Comparison of ENCODE assay signal across 8 mouse cellular contexts in genomic region chr17:79948591-79949475, GRCm38 (mm10). TPM values are rescaled to one million over a fixed set of nuclear protein-coding genes. Genes with fewer than 3 reads are reported as not detected.
DNase-seq lines count a peak whose midpoint lies in the region; ATAC-seq and TF ChIP-seq lines count a peak whose summit lies in the region.

No protein-coding gene starts in this region.

- no peak overlapping the region for H3K4me3 ChIP-seq in lung, embryonic 14.5 days (ENCODE audit: low read depth, low read length)
- H3K4me3 ChIP-seq in cerebellum, adult 2 months (replicated peaks; ENCODE audit: insufficient read depth, low read depth, low read length), result no peak overlapping the region
- no peak overlapping the region for H3K4me3 ChIP-seq in intestine, embryonic 16.5 days (ENCODE audit: low read length)

- H3K9ac ChIP-seq in lung, embryonic 14.5 days, result no peak overlapping the region
- H3K9ac ChIP-seq in intestine, embryonic 16.5 days (ENCODE audit: low read depth, low read length), result no peak overlapping the region

- H3K4me1 ChIP-seq in lung, embryonic 14.5 days (ENCODE audit: insufficient read depth), result peaks cover 13% of the 10 kb centered on the region
- H3K4me1 ChIP-seq in cerebellum, adult 2 months (ENCODE audit: control insufficient read depth, insufficient read depth, low read length), result peaks cover 14% of the 10 kb centered on the region
- peaks cover 15% of the 10 kb centered on the region for H3K4me1 ChIP-seq in intestine, embryonic 16.5 days (ENCODE audit: control insufficient read depth, insufficient read depth, low read length)

- H3K36me3 ChIP-seq in lung, embryonic 14.5 days (ENCODE audit: insufficient read depth), result no peaks in the 10 kb centered on the region
- H3K36me3 ChIP-seq in intestine, embryonic 16.5 days (ENCODE audit: control insufficient read depth, insufficient read depth, low read length), result no peaks in the 10 kb centered on the region

- peak overlapping the region; percentile 23 for H3K4me2 ChIP-seq in lung, embryonic 14.5 days
- H3K4me2 ChIP-seq in intestine, embryonic 16.5 days (ENCODE audit: low read depth, low read length), result 0 out of 2 replicates have a peak overlapping the region, but pooled peaks have one; percentile 9

- no peak for DNase-seq in lung, embryonic 14.5 days
- no peak for DNase-seq in lung, postnatal 10 days
- peak; percentile 65 to 84 for DNase-seq in cerebellum, adult 2 months
- DNase-seq in right cerebral cortex, postnatal 25 days, result peak; percentile 25
- DNase-seq in natural killer cell, adult 2 months (ENCODE audit: low spot score in 2 of 2), result no peak
- DNase-seq in adrenal gland, postnatal 36 days, result no peak
- no peak for DNase-seq in kidney, postnatal 25 days

- H3K27ac ChIP-seq in lung, embryonic 14.5 days (ENCODE audit: low read depth), result no peak overlapping the region
- peak overlapping the region; percentile 50; the same call in 1 of the 2 replicates for H3K27ac ChIP-seq in cerebellum, adult 2 months (ENCODE audit: insufficient read depth, low read length)
- H3K27ac ChIP-seq in intestine, embryonic 16.5 days (ENCODE audit: low read length), result no peak overlapping the region

- WGBS in lung, embryonic 14.5 days, result 57% methylated on average over 11 of the region's 11 CpGs
- 10% methylated on average over 11 of the region's 11 CpGs for WGBS in cerebellum, adult 2 months
- WGBS in intestine, embryonic 16.5 days, result 47% methylated on average over 11 of the region's 11 CpGs

- TF ChIP-seq CTCF in lung, embryonic 14.5 days (IDR thresholded peaks at IDR 0.05; ENCODE audit: low read depth), result no peak
- no peak for TF ChIP-seq CTCF in cerebellum, adult 2 months (IDR thresholded peaks at IDR 0.05; ENCODE audit: borderline replicate concordance, insufficient read depth, low read depth, low read length)

- no peak for ATAC-seq in lung, embryonic 14.5 days (ENCODE audit: insufficient read depth)
- ATAC-seq in intestine, embryonic 16.5 days, result no peak

- TF ChIP-seq POLR2A in cerebellum, adult 2 months (IDR thresholded peaks at IDR 0.05; ENCODE audit: borderline replicate concordance, insufficient read depth, low read length), result no peak

- no peaks in the 10 kb centered on the region for H3K9me3 ChIP-seq in lung, embryonic 14.5 days (ENCODE audit: low read depth, low read length)
- no peaks in the 10 kb centered on the region for H3K9me3 ChIP-seq in intestine, embryonic 16.5 days (ENCODE audit: control insufficient read depth, low read length)

- no peaks in the 10 kb centered on the region for H3K27me3 ChIP-seq in lung, embryonic 14.5 days (ENCODE audit: insufficient read depth, low read length)
- no peaks in the 10 kb centered on the region for H3K27me3 ChIP-seq in cerebellum, adult 2 months (ENCODE audit: control insufficient read depth, insufficient read depth, low read length)
- no peaks in the 10 kb centered on the region for H3K27me3 ChIP-seq in intestine, embryonic 16.5 days (replicated peaks; ENCODE audit: control insufficient read depth, insufficient read depth, low read length)

RNA-seq across cellular contexts. Expression of gene Atl2, which starts 52.9 kb away (rescaled TPM):
- 38.4 and 39.8 TPM in 2 replicates for polyA plus RNA-seq in lung, embryonic 14.5 days (2014; fragmentation: Nextera tagmentation; extraction: Ambion mirVana)
- 96.3 and 99.8 TPM in 2 replicates for polyA plus RNA-seq in cerebellum, adult 2 months (2012; rRNA removed)
- polyA plus RNA-seq in intestine, embryonic 16.5 days (2015; fragmentation: Nextera tagmentation; extraction: Ambion mirVana), result 45.6 and 48.7 TPM in 2 replicates
- 100 to 1,000 TPM in 1 of 2 experiments, 10 to 100 TPM in 1; 52.9 to 113 TPM for total RNA-seq in adrenal gland, postnatal 36 days (2021)

Comparison
In these comparisons a context has a peak if more than half of its experiments do, and no peak if none do; other contexts are left out.
1. DNase-seq: peak in cerebellum, adult 2 months (2 of 2) and right cerebral cortex, postnatal 25 days (single experiment); none in lung, embryonic 14.5 days (single experiment), lung, postnatal 10 days (single experiment), natural killer cell, adult 2 months (0 of 2), adrenal gland, postnatal 36 days (0 of 2) and kidney, postnatal 25 days (0 of 2).